Mouse (Mus musculus) heart, adult 2 months (tissue): ENCODE data around the gene Zfp637.

Experiments used
- CTCF ChIP-seq: fragments of 200-600 bp; IDR thresholded peaks from 2 replicates; pipeline ENCODE4 v1.8.1; 2022; ENCODE audit warnings: antibody characterized with exemption, mild to moderate bottlenecking, moderate library complexity
- POLR2A ChIP-seq: fragments of 200-500 bp; IDR thresholded peaks from 2 replicates; pipeline ENCODE4 v1.6.1; 2011; ENCODE audit warnings: mild to moderate bottlenecking, low read depth, low read length, control low read depth; ENCODE audit not compliant: insufficient read depth

- TF ChIP-seq CTCF = no peak
- no peak for TF ChIP-seq POLR2A
Measured at GRCm38 (mm10) chr6:117814681-117815080, 26.3 kb upstream of the Zfp637 start.
